Mouse (Mus musculus) forebrain, embryonic 10.5 days (tissue): ENCODE data around the gene Wnk4. TPM values are rescaled to one million over a fixed set of nuclear protein-coding genes. Genes with fewer than 3 reads are reported as not detected.

Source experiments
- DNase-seq: peaks from one replicate; pipeline ENCODE4 v3.0.0-alpha.2; 2017; ENCODE audit warnings: low spot score; ENCODE audit errors: extremely low spot score
- H3K27ac ChIP-seq: fragments of 300-500 bp; sonication (generic); 2 replicates; pipeline ENCODE4 v1.5.1; 2016; ENCODE audit warnings: mild to moderate bottlenecking
- H3K27me3 ChIP-seq: fragments of 300-500 bp; sonication (generic); 2 replicates; pipeline ENCODE4 v1.6.1; 2016; ENCODE audit warnings: mild to moderate bottlenecking; ENCODE audit not compliant: poor library complexity, severe bottlenecking
- H3K36me3 ChIP-seq: fragments of 300-500 bp; sonication (generic); replicated peaks from 2 replicates; pipeline ENCODE4 v1.6.1; 2016; ENCODE audit warnings: mild to moderate bottlenecking, moderate library complexity
- H3K4me1 ChIP-seq: fragments of 300-500 bp; sonication (generic); 2 replicates; pipeline ENCODE4 v1.6.1; 2016
- H3K4me3 ChIP-seq: fragments of 300-500 bp; sonication (generic); 2 replicates; pipeline ENCODE4 v1.5.1; 2016; ENCODE audit warnings: mild to moderate bottlenecking, moderate library complexity
- H3K9me3 ChIP-seq: fragments of 300-500 bp; sonication (generic); 2 replicates; pipeline ENCODE4 v1.6.1; 2016; ENCODE audit warnings: mild to moderate bottlenecking, moderate library complexity
- WGBS: fragments of 180-500 bp; shearing (Covaris S2); methylation state at CpG from one replicate; pipeline ENCODE4 v1.1.7; 2016; 5-methylcytosine and 5-hydroxymethylcytosine counted together
- polyA plus RNA-seq: library from polyadenylated mRNA; unstranded; fragments of >200 nt; fragmentation: Nextera tagmentation; extraction: Ambion mirVana; gene quantifications from 2 replicates; pipeline ENCODE4 v1.2.1, GENCODE M21; 2016

Wnk4 gene
- polyA plus RNA-seq, 1 experiment from 2014 or later = 5.4 TPM

- Histone ChIP-seq H3K27me3 (peaks cover 48% of the 10 kb centered on the region), H3K4me1 (peaks cover 47% of the 10 kb centered on the region), H3K9me3 (no peaks in the 10 kb centered on the region), H3K27ac (peak overlapping the region; percentile 35), H3K36me3 (no peaks in the 10 kb centered on the region), H3K4me3 (no peak overlapping the region; the same call in 1 of the 2 replicates)
- DNase-seq = peak; percentile 65
- 39% methylated on average over 14 of the region's 14 CpGs for WGBS
Observed at GRCm38 (mm10) chr11:101248258-101248994, 11.9 kb upstream of the Wnk4 start.

DNA sequence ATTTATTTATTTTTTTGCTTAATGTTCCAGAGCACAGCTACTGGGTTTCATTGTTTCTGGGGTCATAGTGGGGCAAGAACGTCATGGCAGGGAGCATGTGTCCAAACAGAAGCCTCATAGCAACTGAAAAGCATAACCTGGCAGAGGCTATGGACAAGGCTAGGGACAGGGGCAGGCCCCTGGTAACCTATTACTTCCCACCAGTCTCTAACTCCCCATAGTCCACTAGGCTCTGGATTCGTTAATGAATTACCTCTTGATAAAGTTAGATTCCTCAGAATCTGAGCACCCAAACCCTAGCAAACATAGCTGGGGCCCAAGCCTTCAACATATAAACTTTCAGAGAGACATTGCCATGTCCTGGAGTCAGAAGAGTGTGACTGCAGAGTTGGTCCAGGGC is 9.3 kb upstream of the Wnk4 start:
- H3K36me3 ChIP-seq = peaks cover 3% of the 10 kb centered on the region
- 83% methylated on average over 2 of the region's 2 CpGs for WGBS
- no peaks in the 10 kb centered on the region for H3K9me3 ChIP-seq
- H3K27ac ChIP-seq = no peak overlapping the region
- H3K4me1 ChIP-seq = peaks cover 40% of the 10 kb centered on the region
- peaks cover 25% of the 10 kb centered on the region for H3K27me3 ChIP-seq
- no peak overlapping the region for H3K4me3 ChIP-seq
- DNase-seq = no peak

DNA sequence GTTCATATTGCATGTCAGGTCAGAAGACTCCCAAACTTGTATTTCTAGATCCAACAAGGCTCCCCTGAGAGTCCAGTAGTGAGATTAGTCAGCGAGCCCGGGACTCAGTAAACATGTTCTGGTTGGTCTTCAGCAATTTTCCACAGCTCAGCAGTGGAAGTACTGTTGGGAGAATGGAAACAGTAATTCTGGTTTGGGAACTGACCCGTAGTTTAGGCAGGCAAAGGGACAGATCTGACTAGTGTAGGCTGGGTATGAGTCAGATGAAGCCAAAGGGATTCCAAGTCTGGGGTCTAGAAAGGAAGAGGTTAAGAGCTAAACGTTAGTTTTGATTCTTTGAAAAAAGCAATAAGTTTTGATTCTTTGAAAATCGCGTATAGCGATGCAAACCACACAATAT is 7.4 kb upstream of the Wnk4 start:
- peaks cover 6% of the 10 kb centered on the region for H3K27me3 ChIP-seq
- H3K27ac ChIP-seq = peak overlapping the region; percentile 92
- no peak for DNase-seq
- peaks cover 25% of the 10 kb centered on the region for H3K4me1 ChIP-seq
- H3K9me3 ChIP-seq = no peaks in the 10 kb centered on the region
- peak overlapping the region; percentile 78 for H3K4me3 ChIP-seq
- WGBS = 17% methylated on average over 7 of the region's 7 CpGs
- peaks cover 18% of the 10 kb centered on the region for H3K36me3 ChIP-seq

- peak within 1 kb of the TSS; percentile 78 for H3K4me3 ChIP-seq
- peaks cover 27% of the 10 kb centered on the region for H3K36me3 ChIP-seq
- peak within 1 kb of the TSS; percentile 92 for H3K27ac ChIP-seq
- WGBS = under 1% methylated on average over 40 of the region's 40 CpGs
- H3K4me1 ChIP-seq = peaks cover 20% of the 10 kb centered on the region
- no peaks in the 10 kb centered on the region for H3K27me3 ChIP-seq
- H3K9me3 ChIP-seq = no peaks in the 10 kb centered on the region
- peak; percentile 88 for DNase-seq
Observed at GRCm38 (mm10) chr11:101253613-101254389, 6.6 kb upstream of the Wnk4 start, which contains the start of gene Vps25. Vps25 (plus strand) TSS chr11:101253707.

DNA sequence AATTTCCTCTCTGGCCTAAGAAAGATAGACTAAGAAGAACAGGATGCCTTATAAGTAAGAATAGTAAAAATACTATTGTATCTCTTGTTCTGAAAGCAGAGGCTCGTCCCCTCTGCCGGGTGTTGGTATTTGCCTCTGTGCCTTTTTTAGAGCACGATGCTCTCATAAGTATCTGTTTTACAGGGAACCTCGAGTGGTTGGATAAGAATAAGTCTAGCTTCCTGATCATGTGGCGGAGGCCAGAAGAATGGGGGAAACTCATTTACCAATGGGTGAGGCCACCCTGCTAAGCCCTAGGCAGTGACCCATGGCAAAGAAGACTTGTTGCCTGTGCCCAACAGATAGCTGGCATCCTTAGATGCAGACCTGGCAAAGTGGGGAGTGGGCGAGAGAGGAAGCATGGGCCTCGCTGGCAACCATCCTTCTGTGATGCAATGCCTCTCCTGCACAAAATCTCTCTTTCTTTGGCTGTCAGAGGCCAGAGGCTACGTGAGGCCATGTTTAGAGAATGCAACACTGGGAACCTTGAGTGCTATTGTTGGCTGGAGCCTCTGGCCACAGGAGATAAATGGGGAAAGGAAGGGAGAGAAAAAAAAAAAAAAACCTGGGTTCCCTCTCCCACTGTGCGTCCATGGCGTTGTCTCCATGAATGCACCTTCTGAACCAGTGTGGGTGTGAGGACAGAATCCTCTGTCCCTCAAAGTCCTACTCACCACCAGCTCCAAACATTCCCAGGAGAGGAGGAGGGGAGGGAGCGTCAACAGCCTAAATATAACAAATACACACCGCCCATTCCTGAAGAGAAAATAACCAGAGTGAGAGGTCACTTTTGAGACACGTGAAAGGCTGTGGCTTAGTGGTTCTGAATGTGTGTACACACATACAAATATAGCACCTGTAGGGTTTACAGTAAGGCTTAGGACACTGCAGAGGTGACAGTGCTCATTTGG is 4.3 kb upstream of the Wnk4 start:
- Histone ChIP-seq H3K36me3 (peaks cover 32% of the 10 kb centered on the region), H3K4me1 (peaks cover 42% of the 10 kb centered on the region), H3K9me3 (no peaks in the 10 kb centered on the region), H3K27me3 (peaks cover 3% of the 10 kb centered on the region), H3K27ac (no peak overlapping the region), H3K4me3 (no peak overlapping the region)
- WGBS = 92% methylated on average over 13 of the region's 13 CpGs
- DNase-seq = no peak

GRCm38 (mm10) chr11:101259261-101259712 is 1.1 kb upstream of the Wnk4 start:
- Histone ChIP-seq H3K4me1 (peaks cover 59% of the 10 kb centered on the region), H3K9me3 (no peaks in the 10 kb centered on the region), H3K27ac (peak overlapping the region; percentile 84), H3K27me3 (peaks cover 35% of the 10 kb centered on the region), H3K4me3 (peak overlapping the region; percentile 67), H3K36me3 (peaks cover 32% of the 10 kb centered on the region)
- DNase-seq = no peak
- WGBS = 54% methylated on average over 6 of the region's 6 CpGs

DNA sequence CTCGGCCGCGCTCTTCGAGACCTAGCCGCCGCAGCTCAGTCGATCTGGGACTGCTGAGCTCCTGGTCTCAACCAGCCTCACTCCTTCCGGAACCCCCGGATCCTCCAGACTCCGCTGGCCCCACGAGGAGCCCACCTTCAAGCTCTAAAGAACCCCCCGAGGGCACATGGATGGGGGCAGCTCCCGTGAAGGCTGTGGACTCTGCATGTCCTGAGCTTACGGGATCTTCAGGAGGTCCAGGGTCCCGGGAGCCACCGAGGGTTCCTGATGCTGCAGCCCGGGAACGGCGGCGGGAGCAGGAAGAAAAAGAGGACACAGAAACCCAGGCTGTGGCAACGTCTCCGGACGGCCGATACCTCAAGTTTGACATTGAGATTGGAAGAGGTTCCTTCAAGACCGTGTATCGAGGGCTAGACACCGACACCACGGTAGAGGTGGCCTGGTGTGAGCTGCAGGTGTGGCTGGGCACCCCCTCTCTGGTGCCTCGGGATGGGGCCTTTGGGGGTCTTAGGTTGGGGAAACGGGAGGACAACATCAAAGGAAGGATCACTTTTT is 536 bp downstream of the Wnk4 start:
- H3K4me1 ChIP-seq = peaks cover 67% of the 10 kb centered on the region
- peak; percentile 47 for DNase-seq
- peaks cover 31% of the 10 kb centered on the region for H3K36me3 ChIP-seq
- peak overlapping the region; percentile 67 for H3K4me3 ChIP-seq
- no peaks in the 10 kb centered on the region for H3K9me3 ChIP-seq
- peak overlapping the region; percentile 84 for H3K27ac ChIP-seq
- under 1% methylated on average over 30 of the region's 30 CpGs for WGBS
- peaks cover 51% of the 10 kb centered on the region for H3K27me3 ChIP-seq

GRCm38 (mm10) chr11:101262272-101262967 is 2.1 kb downstream of the Wnk4 start:
- H3K27ac ChIP-seq = 0 out of 2 replicates have a peak overlapping the region, but pooled peaks have one; percentile 35
- WGBS = under 1% methylated on average over 24 of the region's 24 CpGs
- DNase-seq = no peak
- H3K36me3 ChIP-seq = peaks cover 19% of the 10 kb centered on the region; the same call in 1 of the 2 replicates
- H3K9me3 ChIP-seq = no peaks in the 10 kb centered on the region
- H3K27me3 ChIP-seq = peaks cover 66% of the 10 kb centered on the region
- peak overlapping the region; percentile 67 for H3K4me3 ChIP-seq
- H3K4me1 ChIP-seq = peaks cover 70% of the 10 kb centered on the region

DNA sequence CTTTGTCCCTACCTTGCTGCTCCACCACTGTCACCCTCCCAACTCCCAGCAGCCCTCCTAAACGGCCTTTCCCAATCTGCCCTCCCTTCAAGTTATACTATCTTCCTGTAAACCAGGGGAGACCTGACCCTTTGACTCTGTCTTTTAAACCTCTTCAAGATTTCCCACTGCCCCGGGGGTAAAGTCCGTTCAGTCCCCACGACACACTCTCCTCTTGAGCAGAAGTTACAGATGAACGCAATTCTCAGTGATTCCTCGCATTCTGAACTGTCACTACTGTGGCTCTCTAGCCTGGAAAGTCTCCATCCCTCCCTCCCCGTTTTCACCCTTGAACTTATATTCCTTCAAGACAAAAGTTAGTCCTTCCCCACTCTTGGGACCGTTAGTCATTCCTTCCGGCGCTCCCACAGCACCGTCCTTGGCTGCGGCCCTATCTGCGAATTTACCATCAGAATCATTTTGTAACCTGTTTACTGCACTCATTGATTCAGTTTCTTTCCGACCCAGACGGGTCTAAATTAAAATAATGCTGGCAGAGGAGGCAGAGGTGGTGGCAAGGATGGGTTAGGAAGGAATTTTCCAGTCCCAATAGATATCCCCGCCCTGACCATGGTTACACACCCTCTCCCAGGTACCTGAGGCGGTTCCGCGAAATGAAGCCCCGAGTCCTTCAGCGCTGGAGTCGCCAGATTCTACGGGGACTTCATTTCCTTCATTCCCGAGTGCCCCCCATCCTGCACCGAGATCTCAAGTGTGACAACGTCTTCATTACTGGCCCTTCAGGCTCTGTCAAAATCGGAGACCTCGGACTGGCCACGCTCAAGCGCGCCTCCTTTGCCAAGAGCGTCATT is 3.0 kb downstream of the Wnk4 start:
- Histone ChIP-seq H3K27me3 (peaks cover 76% of the 10 kb centered on the region), H3K36me3 (peaks cover 10% of the 10 kb centered on the region; the same call in 1 of the 2 replicates), H3K4me3 (peak overlapping the region; percentile 67), H3K9me3 (no peaks in the 10 kb centered on the region), H3K27ac (no peak overlapping the region), H3K4me1 (peaks cover 70% of the 10 kb centered on the region)
- no peak for DNase-seq
- 2% methylated on average over 32 of the region's 32 CpGs for WGBS

DNA sequence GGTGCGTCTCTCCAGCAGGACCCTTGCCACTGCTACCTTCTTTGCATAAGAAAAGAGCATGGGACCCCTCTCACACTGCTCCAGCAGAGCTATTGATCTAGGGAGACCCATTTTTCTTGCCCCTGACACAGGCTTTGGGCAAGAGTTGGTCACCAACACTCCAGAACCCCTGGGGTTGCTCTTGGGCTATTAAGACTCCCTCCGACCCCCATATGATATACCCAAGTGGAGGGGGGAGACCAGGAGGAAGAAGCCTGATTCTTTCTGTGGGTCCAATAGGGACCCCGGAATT is 3.6 kb downstream of the Wnk4 start:
- Histone ChIP-seq H3K9me3 (no peaks in the 10 kb centered on the region), H3K36me3 (peaks cover 4% of the 10 kb centered on the region; the same call in 1 of the 2 replicates), H3K27ac (no peak overlapping the region), H3K4me1 (peaks cover 70% of the 10 kb centered on the region), H3K27me3 (peaks cover 82% of the 10 kb centered on the region), H3K4me3 (peak overlapping the region; percentile 67)
- 4% methylated on average over 3 of the region's 3 CpGs for WGBS
- DNase-seq = no peak

- Histone ChIP-seq H3K9me3 (no peaks in the 10 kb centered on the region), H3K4me3 (peak overlapping the region; percentile 42), H3K27ac (0 out of 2 replicates have a peak overlapping the region, but pooled peaks have one; percentile 3), H3K4me1 (peaks cover 68% of the 10 kb centered on the region), H3K36me3 (no peaks in the 10 kb centered on the region), H3K27me3 (peaks cover 92% of the 10 kb centered on the region)
- WGBS = 2% methylated on average over 31 of the region's 31 CpGs
- no peak for DNase-seq
Observed at GRCm38 (mm10) chr11:101264954-101265471, 4.6 kb downstream of the Wnk4 start.
